Mouse (Mus musculus): ENCODE measurements around the gene S100a16.

Gene S100a16

GRCm38 (mm10) chr3:90517711-90518110, 19.3 kb upstream of the S100a16 start:
- no peak for DNase-seq (ENCODE audit: low read depth, low spot score)

- no peak for DNase-seq (ENCODE audit: low read depth, low spot score)
Measured at GRCm38 (mm10) chr3:90525421-90525820, 11.6 kb upstream of the S100a16 start.

DNA sequence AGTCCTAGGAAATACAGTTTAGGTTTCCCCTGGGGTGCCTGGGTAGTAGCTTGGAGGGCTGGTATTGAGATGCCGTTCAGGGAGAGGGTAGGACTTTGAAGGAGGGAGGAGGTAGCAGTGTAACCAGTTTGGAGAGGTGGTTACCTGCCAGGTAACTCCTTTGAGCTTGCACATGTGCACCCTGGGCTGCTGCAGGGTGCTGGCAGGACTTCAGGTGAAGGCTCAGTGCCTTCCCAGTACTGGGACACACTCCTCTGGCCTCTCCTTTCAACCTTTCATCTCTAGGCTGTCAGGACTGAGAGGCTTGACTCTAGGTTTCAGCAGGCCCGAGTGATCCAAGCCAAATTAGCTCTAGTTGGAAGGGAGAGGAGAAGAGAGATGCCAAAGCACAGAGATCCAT, 11.0 kb upstream of the S100a16 start:
- DNase-seq (ENCODE audit: low read depth, low spot score) = no peak

- DNase-seq (ENCODE audit: low read depth, low spot score) = no peak
Measured at GRCm38 (mm10) chr3:90526580-90526979, 10.5 kb upstream of the S100a16 start, which contains the start of gene S100a14. Gene S100a14 (plus strand): TSS chr3:90526856.

- no peak for DNase-seq (ENCODE audit: low read depth, low spot score)
Measured at GRCm38 (mm10) chr3:90527291-90527873, 9.7 kb upstream of the S100a16 start.

DNA sequence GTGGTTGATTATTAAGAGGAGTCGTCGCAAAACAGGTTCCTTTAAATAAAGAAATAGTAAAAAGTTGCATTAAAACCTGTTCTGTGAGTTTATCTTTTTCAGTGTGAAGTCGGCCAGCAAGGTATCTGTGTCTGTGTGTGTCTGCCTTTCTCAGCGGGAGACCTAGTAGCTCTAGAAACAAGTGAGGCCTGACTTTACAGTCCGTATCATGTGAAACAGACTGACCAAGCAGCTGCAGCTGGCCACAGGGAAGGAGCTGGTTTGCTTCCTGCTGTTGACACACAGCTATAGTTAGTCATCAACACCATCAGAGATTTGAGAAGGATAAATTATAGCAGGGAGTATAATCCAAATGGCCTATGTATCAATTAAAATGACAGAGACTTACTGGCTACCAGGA, 5.3 kb upstream of the S100a16 start:
- no peak for DNase-seq (ENCODE audit: low read depth, low spot score)

GRCm38 (mm10) chr3:90535446-90535845, 1.6 kb upstream of the S100a16 start:
- no peak for DNase-seq (ENCODE audit: low read depth, low spot score)

GRCm38 (mm10) chr3:90537905-90538296, 847 bp downstream of the S100a16 start:
- DNase-seq (ENCODE audit: low read depth, low spot score) = no peak

DNA sequence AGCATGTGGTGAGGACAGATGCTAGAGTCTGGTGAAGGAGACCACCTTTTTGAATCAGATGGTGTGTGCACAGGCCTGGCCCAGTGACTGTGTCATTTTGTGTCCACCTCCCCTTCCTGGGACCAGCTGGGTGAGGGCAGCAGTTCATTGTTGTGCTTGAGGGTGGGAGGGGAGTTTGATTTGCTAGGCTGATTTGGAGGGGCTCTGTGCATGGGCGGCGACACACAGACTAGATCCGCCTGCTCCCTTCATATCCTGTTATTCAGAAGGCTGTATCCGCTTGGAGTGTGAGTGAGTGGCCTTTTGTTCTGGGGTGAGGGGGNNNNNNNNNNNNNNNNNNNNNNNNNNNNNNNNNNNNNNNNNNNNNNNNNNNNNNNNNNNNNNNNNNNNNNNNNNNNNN, 3.9 kb downstream of the S100a16 start:
- no peak for DNase-seq (ENCODE audit: low read depth, low spot score)

- DNase-seq (ENCODE audit: low read depth, low spot score) = no peak
Measured at GRCm38 (mm10) chr3:90549676-90550420, 12.8 kb downstream of the S100a16 start.

GRCm38 (mm10) chr3:90550421-90550790, 13.4 kb downstream of the S100a16 start:
- no peak for DNase-seq (ENCODE audit: low read depth, low spot score)

- DNase-seq (ENCODE audit: low read depth, low spot score) = no peak
Measured at GRCm38 (mm10) chr3:90552231-90552630, 15.2 kb downstream of the S100a16 start.

GRCm38 (mm10) chr3:90555954-90556353, 18.9 kb downstream of the S100a16 start:
- no peak for DNase-seq (ENCODE audit: low read depth, low spot score)

DNA sequence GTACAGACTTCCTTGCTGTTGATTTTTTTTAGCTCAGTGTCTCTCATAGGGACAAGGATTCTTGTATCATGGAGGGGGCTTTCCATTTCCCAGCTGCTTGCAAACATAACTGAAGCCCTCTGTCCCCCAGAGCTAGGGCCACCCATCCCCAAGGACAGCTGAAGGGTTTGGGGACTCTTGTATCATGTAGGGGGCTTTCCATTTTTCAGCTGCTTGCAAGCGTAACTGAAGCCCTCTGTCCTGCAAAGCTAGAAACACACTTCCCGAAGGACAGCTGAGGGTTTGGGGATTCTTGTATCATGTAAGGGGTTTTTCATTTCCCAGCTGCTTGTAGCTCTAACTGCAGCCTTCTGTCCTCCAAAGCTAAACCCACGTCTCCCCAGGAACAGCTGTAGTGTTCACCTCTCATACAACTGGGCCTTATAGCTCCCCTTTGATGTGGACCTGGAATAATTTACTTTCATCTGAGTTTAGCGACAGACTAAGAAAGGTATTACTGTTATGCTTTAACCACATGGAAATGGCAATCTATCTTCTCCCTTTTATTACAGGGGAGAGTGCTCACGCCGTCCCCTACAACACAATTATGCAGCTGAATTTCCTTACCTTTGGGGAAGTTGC, 23.1 kb downstream of the S100a16 start, which contains the start of gene S100a3:
Gene S100a3, plus strand, starts transcription at position 571 of the 621 bp plus-strand sequence.
- DNase-seq (ENCODE audit: low read depth, low spot score) = no peak

GRCm38 (mm10) chr3:90574691-90575090, 37.6 kb downstream of the S100a16 start:
- DNase-seq (ENCODE audit: low read depth, low spot score) = no peak

DNA sequence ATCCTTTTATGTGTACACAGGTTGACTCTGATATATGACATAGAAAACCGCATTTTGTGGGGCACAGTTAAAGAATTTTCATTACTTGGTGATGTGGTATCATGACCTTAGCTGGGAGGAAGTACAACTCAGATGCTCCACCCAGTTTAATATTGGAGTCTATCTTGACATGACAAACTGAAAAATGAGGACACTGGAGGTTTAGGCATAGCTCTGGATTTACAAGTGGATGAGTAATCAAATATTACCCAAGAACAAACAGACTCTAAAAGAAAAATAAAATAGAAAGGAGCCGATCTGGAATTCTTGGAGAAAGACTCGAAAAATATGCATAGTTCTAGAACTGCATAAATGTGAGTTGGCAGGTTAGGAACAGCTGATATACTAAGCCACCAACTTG, 38.3 kb downstream of the S100a16 start:
- DNase-seq (ENCODE audit: low read depth, low spot score) = no peak

DNA sequence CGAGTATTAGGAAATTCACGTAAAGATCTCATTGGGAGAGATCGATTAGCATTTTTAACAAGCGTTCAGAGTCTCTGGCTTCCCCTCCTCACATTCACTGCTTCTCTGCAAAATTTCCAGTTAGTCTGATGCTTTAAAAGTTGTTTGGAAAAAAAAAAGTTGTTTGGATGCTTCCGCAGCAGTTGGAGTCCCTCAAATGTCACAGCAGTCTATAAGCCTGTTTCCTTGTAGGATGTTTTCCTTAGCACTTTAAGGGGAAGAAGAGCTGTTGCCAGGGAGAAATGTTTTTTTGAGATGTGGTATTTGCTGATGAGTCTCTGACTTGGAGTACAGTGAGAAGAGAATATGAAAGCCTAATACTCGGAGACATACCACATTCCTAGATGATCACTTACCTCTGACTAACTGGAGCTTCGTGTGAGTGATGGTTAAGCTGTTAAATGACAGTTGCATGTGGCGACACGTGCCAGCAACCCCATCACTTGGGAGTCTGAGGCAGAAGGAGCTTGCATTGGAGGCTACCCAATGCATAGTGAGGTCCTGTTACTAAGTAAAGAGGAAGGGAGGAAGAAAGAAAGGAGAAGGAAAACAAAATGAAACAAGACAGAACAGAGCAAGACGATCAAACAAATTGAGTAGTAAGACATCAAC, 39.4 kb downstream of the S100a16 start:
- no peak for DNase-seq (ENCODE audit: low read depth, low spot score)

GRCm38 (mm10) chr3:90579433-90579832, 42.4 kb downstream of the S100a16 start:
- no peak for DNase-seq (ENCODE audit: low read depth, low spot score)

- DNase-seq (ENCODE audit: low read depth, low spot score) = no peak
Measured at GRCm38 (mm10) chr3:90581141-90581540, 44.1 kb downstream of the S100a16 start.

- no peak for DNase-seq (ENCODE audit: low read depth, low spot score)
Measured at GRCm38 (mm10) chr3:90582156-90582555, 45.1 kb downstream of the S100a16 start.

DNA sequence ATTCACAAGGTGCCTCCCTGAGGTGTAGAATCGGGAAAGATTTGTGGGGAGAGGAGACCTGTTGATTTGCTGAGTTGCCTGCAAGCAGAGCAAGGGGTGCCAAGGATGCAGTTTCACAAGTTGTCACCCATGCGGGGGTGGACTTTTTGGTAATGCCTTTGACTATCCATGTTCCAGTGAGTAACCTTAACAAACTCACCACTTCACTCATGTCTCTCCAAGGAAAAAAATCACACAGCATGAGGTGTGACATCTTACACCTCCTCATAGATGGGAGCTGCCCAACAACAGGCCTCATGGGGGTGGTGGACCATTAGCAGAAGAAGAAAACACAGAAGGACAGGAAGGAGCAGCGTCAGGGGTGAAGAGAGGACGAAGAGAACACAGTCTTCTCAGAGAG, 45.5 kb downstream of the S100a16 start:
- DNase-seq (ENCODE audit: low read depth, low spot score) = no peak

DNA sequence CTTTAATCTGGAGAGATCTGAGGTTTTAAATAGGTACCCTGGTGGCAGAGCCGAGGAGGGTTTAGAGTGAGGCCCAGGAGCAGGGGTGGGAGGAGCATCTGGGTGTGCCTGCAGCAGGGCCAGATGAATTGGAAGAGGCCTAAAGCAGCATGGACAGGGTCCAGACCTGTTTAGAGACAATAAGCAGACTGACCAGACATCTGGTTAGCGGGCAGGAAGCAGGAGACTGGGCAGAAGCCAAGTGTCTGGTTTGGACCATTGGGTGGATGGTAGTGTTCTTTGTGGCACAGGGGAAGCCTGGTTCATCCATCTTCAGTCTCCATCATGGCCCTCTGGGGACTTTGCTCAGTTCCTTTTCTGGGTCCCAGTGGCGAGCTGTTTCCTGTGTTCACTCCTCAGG, 46.8 kb downstream of the S100a16 start:
- DNase-seq (ENCODE audit: low read depth, low spot score) = no peak

Measured in WW6 (cell line).